8 mouse cellular contexts compared by ENCODE assay signal in genomic region chr9:45145533-45146266, GRCm38 (mm10). TPM values are rescaled to one million over a fixed set of nuclear protein-coding genes. Genes with fewer than 3 reads are reported as not detected.
DNase-seq lines count a peak whose midpoint lies in the region; ATAC-seq and TF ChIP-seq lines count a peak whose summit lies in the region.

No protein-coding gene starts in this region.

- H3K4me1 ChIP-seq in heart, embryonic 10.5 days: peaks cover 28% of the 10 kb centered on the region
- peaks cover 7% of the 10 kb centered on the region for H3K4me1 ChIP-seq in hindbrain, embryonic 12.5 days
- no peaks in the 10 kb centered on the region for H3K4me1 ChIP-seq in lung, postnatal 0 days (ENCODE audit: insufficient read depth, low read depth, low read length)

- TF ChIP-seq EP300 in lung, postnatal 0 days (IDR thresholded peaks at IDR 0.05): no peak

- 7% methylated on average over 27 of the region's 27 CpGs for WGBS in heart, embryonic 10.5 days
- WGBS in hindbrain, embryonic 12.5 days: 3% methylated on average over 27 of the region's 27 CpGs
- 4% methylated on average over 27 of the region's 27 CpGs for WGBS in lung, postnatal 0 days

- DNase-seq in heart, embryonic 10.5 days (ENCODE audit: low spot score): no peak
- DNase-seq in heart, adult 8-10 months (ENCODE audit: low spot score): no peak
- DNase-seq in right cerebral cortex, postnatal 25 days: peak; percentile 49
- no peak for DNase-seq in right cerebral cortex, postnatal 36 days (ENCODE audit: low spot score in 2 of 2)
- no peak for DNase-seq in lung, postnatal 0 days (ENCODE audit: low spot score)
- no peak for DNase-seq in spleen, adult 18-20 months

- TF ChIP-seq CTCF in lung, postnatal 0 days (IDR thresholded peaks at IDR 0.05): no peak

- H3K27ac ChIP-seq in heart, embryonic 10.5 days: no peak overlapping the region
- H3K27ac ChIP-seq in hindbrain, embryonic 12.5 days: no peak overlapping the region
- H3K27ac ChIP-seq in lung, postnatal 0 days (ENCODE audit: low read length): no peak overlapping the region

- peak overlapping the region; percentile 59 for H3K4me3 ChIP-seq in heart, embryonic 10.5 days
- H3K4me3 ChIP-seq in hindbrain, embryonic 12.5 days: peak overlapping the region; percentile 32
- peak overlapping the region; percentile 14; the same call in 1 of the 2 replicates for H3K4me3 ChIP-seq in lung, postnatal 0 days (ENCODE audit: low read depth, low read length)

- 0 out of 2 replicates have a peak, but pooled peaks have one; percentile 26 for ATAC-seq in hindbrain, embryonic 12.5 days (ENCODE audit: low FRiP score)
- no peak for ATAC-seq in lung, postnatal 0 days
- no peak for ATAC-seq in monocyte, adult 5-6 weeks (replicated peaks; ENCODE audit: insufficient number of reproducible peaks, low FRiP score, low TSS enrichment, poor library complexity, severe bottlenecking)

- no peaks in the 10 kb centered on the region for H3K36me3 ChIP-seq in heart, embryonic 10.5 days
- H3K36me3 ChIP-seq in hindbrain, embryonic 12.5 days: no peaks in the 10 kb centered on the region
- no peaks in the 10 kb centered on the region for H3K36me3 ChIP-seq in lung, postnatal 0 days (ENCODE audit: insufficient read depth, low read length)

- H3K9me3 ChIP-seq in heart, embryonic 10.5 days: no peaks in the 10 kb centered on the region
- no peaks in the 10 kb centered on the region for H3K9me3 ChIP-seq in hindbrain, embryonic 12.5 days (replicated peaks)
- H3K9me3 ChIP-seq in lung, postnatal 0 days (ENCODE audit: low read length): no peaks in the 10 kb centered on the region

- peak overlapping the region; percentile 50 for H3K9ac ChIP-seq in hindbrain, embryonic 12.5 days
- no peak overlapping the region for H3K9ac ChIP-seq in lung, postnatal 0 days (replicated peaks; ENCODE audit: low read depth)

- peak overlapping the region; percentile 70 for H3K4me2 ChIP-seq in hindbrain, embryonic 12.5 days (replicated peaks)
- H3K4me2 ChIP-seq in lung, postnatal 0 days (replicated peaks; ENCODE audit: low read depth, low read length): peak overlapping the region; percentile 45

- peaks cover 99% of the 10 kb centered on the region for H3K27me3 ChIP-seq in heart, embryonic 10.5 days (ENCODE audit: insufficient read depth, poor library complexity, severe bottlenecking)
- H3K27me3 ChIP-seq in hindbrain, embryonic 12.5 days: peaks cover 89% of the 10 kb centered on the region
- peaks cover 25% of the 10 kb centered on the region for H3K27me3 ChIP-seq in lung, postnatal 0 days (replicated peaks; ENCODE audit: insufficient read depth, low read length)

RNA-seq across cellular contexts. Expression of gene Scn4b, which starts 7.5 kb away (rescaled TPM):
- 1.9 and 2.7 TPM in 2 replicates for polyA plus RNA-seq in heart, embryonic 10.5 days (2016; fragmentation: Nextera tagmentation; extraction: Ambion mirVana)
- 10 to 100 TPM; 30.2 to 58.6 (median 38.0) TPM for total RNA-seq in heart, adult 8-10 months (2022)
- 0.40 and 0.46 TPM in 2 replicates for polyA plus RNA-seq in hindbrain, embryonic 12.5 days (2016; fragmentation: Nextera tagmentation; extraction: Ambion mirVana)
- 0.13 TPM in 2 replicates for polyA plus RNA-seq in lung, postnatal 0 days (2015; fragmentation: Nextera tagmentation; extraction: Ambion mirVana)
- total RNA-seq in monocyte, adult 5-6 weeks (2017): not detected in 3 replicates

RNA-seq across cellular contexts. Expression of gene Scn2b, which starts 28.1 kb away (rescaled TPM):
- 2.3 and 5.3 TPM in 2 replicates for polyA plus RNA-seq in heart, embryonic 10.5 days (2016; fragmentation: Nextera tagmentation; extraction: Ambion mirVana)
- 1 to 10 TPM in 2 of 4 experiments, under 1 TPM in 2; 0.81 to 1.4 (median 1.1) TPM for total RNA-seq in heart, adult 8-10 months (2022)
- 4.7 TPM in 2 replicates for polyA plus RNA-seq in hindbrain, embryonic 12.5 days (2016; fragmentation: Nextera tagmentation; extraction: Ambion mirVana)
- 0.27 and 0.49 TPM in 2 replicates for polyA plus RNA-seq in lung, postnatal 0 days (2015; fragmentation: Nextera tagmentation; extraction: Ambion mirVana)
- total RNA-seq in monocyte, adult 5-6 weeks (2017): 0.58 to 0.67 TPM in 2 of 3 replicates, not detected in the other

RNA-seq across cellular contexts. Expression of gene BC049352, which starts 36.1 kb away (rescaled TPM):
- polyA plus RNA-seq in heart, embryonic 10.5 days (2016; fragmentation: Nextera tagmentation; extraction: Ambion mirVana): not detected in 2 replicates
- not detected for total RNA-seq in heart, adult 8-10 months (2022)
- polyA plus RNA-seq in hindbrain, embryonic 12.5 days (2016; fragmentation: Nextera tagmentation; extraction: Ambion mirVana): 0.13 TPM in 1 of 2 replicates, not detected in the other
- polyA plus RNA-seq in lung, postnatal 0 days (2015; fragmentation: Nextera tagmentation; extraction: Ambion mirVana): 0.11 and 0.21 TPM in 2 replicates
- 1.7 to 7.5 TPM (median 4.2 TPM) in 3 replicates for total RNA-seq in monocyte, adult 5-6 weeks (2017)

RNA-seq across cellular contexts. Expression of gene Tmprss4, which starts 58.2 kb away (rescaled TPM):
- not detected in 2 replicates for polyA plus RNA-seq in heart, embryonic 10.5 days (2016; fragmentation: Nextera tagmentation; extraction: Ambion mirVana)
- not detected for total RNA-seq in heart, adult 8-10 months (2022)
- polyA plus RNA-seq in hindbrain, embryonic 12.5 days (2016; fragmentation: Nextera tagmentation; extraction: Ambion mirVana): 0.18 and 0.21 TPM in 2 replicates
- polyA plus RNA-seq in lung, postnatal 0 days (2015; fragmentation: Nextera tagmentation; extraction: Ambion mirVana): 14.4 and 17.9 TPM in 2 replicates
- not detected in 3 replicates for total RNA-seq in monocyte, adult 5-6 weeks (2017)
